Mouse (Mus musculus) heart, embryonic 12.5 days (tissue): ENCODE results near the gene Hnf1a. TPM values are rescaled to one million over a fixed set of nuclear protein-coding genes. Genes with fewer than 3 reads are reported as not detected.

Source experiments
- ATAC-seq: fragments of 200-750 bp; cut with Nextera tagmentation; 2 replicates; pipeline ENCODE4 v1.8.0; 2017; ENCODE audit warnings: moderate TSS enrichment, moderate library complexity; ENCODE audit not compliant: insufficient number of reproducible peaks, low FRiP score
- H3K27ac ChIP-seq: fragments of 300-500 bp; sonication (generic); 2 replicates; pipeline ENCODE4 v1.5.1; 2016; ENCODE audit warnings: mild to moderate bottlenecking, moderate library complexity; ENCODE audit not compliant: poor library complexity, severe bottlenecking
- H3K27me3 ChIP-seq: fragments of 300-500 bp; sonication (generic); replicated peaks from 2 replicates; pipeline ENCODE4 v1.6.1; 2016; ENCODE audit warnings: mild to moderate bottlenecking, moderate library complexity
- H3K36me3 ChIP-seq: fragments of 300-500 bp; sonication (generic); 2 replicates; pipeline ENCODE4 v1.6.1; 2016; ENCODE audit warnings: mild to moderate bottlenecking, moderate library complexity
- H3K4me1 ChIP-seq: fragments of 300-500 bp; sonication (generic); replicated peaks from 2 replicates; pipeline ENCODE4 v1.6.1; 2016; ENCODE audit warnings: mild to moderate bottlenecking
- H3K4me2 ChIP-seq: fragments of 300-500 bp; sonication (generic); 2 replicates; pipeline ENCODE4 v1.6.1; 2016; ENCODE audit warnings: mild to moderate bottlenecking, moderate library complexity
- H3K4me3 ChIP-seq: fragments of 300-500 bp; sonication (generic); 2 replicates; pipeline ENCODE4 v1.5.1; 2016; ENCODE audit warnings: mild to moderate bottlenecking
- H3K9ac ChIP-seq: fragments of 300-500 bp; sonication (generic); 2 replicates; pipeline ENCODE4 v1.6.1; 2016; ENCODE audit warnings: mild to moderate bottlenecking, moderate library complexity
- H3K9me3 ChIP-seq: fragments of 300-500 bp; sonication (generic); replicated peaks from 2 replicates; pipeline ENCODE4 v1.6.1; 2016; ENCODE audit warnings: mild to moderate bottlenecking, moderate library complexity
- WGBS: fragments of 180-500 bp; shearing (Covaris S2); methylation state at CpG from one replicate; pipeline ENCODE4 v1.1.7; 2016; 5-methylcytosine and 5-hydroxymethylcytosine counted together
- polyA plus RNA-seq: library from polyadenylated mRNA; unstranded; fragments of >200 nt; fragmentation: Nextera tagmentation; extraction: Ambion mirVana; gene quantifications from 2 replicates; pipeline ENCODE4 v1.2.1, GENCODE M21; 2016

Gene Hnf1a
- polyA plus RNA-seq, result 0.05 and 0.19 TPM in 2 replicates

DNA sequence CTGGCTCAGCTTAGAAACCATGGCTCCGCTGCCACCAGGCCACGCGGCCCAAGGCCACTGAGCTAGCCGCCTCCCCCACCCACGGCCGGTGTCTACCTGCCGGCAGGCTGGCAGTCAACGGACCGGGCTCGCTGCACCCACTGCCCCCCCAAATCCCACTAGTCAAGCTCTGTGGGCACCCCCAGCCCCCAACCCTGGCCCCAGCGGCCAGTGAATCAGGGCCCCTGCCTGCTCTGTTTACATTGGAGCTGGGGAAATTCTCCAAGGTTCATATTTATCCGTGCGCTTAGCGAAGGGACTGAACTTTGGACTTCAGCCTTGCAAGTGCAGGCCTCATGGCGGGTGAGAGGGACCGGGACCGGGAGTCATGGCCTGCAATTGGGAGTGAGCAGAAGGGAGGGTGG, at the start of gene Hnf1a:
Gene Hnf1a, minus strand, starts transcription at position 271 of the 404 bp plus-strand sequence.
- Histone ChIP-seq H3K36me3 (no peaks in the 10 kb centered on the region), H3K9me3 (no peaks in the 10 kb centered on the region), H3K4me1 (0 out of 2 replicates have a peak, but pooled peaks cover 7% of the 10 kb centered on the region), H3K4me2 (no peak within 1 kb of the TSS), H3K27ac (no peak within 1 kb of the TSS), H3K27me3 (peaks cover 45% of the 10 kb centered on the region), H3K4me3 (no peak within 1 kb of the TSS), H3K9ac (no peak within 1 kb of the TSS)
- 80% methylated on average over 17 of the region's 17 CpGs for WGBS
- ATAC-seq, result 0 out of 2 replicates have a peak, but pooled peaks have one; percentile 11

DNA sequence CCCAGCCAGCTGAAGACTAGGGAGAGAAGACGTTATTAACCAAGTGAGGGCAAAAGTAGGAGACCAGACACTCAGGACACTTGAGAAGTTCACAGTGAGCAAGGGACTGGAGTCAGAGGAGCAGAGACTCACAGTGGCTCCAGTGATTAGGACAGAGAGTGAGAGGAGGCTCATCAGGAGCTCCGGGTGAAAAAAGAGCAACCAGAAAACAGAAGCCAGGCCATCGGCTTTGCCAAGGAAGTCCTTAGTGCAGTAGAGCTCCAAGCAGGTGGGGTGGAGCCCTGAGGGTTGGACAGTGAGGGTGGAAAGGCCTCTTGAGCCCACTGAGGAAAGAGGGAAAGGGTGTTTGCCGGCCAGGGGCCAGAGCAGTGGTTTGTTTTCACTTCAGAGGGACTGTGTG, 47.9 kb upstream of the Hnf1a start:
- peak overlapping the region; percentile 83 for H3K27ac ChIP-seq
- peak overlapping the region; percentile 69; the same call in 1 of the 2 replicates for H3K9ac ChIP-seq

DNA sequence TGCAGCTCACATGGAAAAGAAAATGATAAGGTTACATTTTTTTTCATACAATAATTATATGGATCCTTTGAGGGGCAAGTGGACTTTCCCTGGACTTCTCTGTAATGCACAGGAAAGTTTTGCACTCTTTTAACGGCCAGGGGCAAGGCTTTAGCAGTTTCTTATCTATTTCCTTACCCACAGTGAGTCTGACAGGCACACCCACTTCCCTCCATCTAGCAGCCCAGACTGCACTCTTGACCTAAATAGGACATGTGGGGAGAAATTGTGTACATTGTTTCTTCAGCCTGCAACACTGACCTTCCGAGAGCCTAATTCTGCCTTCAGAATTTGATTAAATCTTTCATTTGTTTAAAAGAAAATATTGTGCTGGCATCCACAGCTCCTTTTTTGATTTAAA, 47.4 kb upstream of the Hnf1a start:
- Histone ChIP-seq H3K27ac (peak overlapping the region; percentile 70), H3K36me3 (peaks cover 4% of the 10 kb centered on the region; the same call in 1 of the 2 replicates), H3K9me3 (no peaks in the 10 kb centered on the region), H3K4me3 (no peak overlapping the region), H3K4me2 (peak overlapping the region; percentile 41), H3K9ac (no peak overlapping the region), H3K4me1 (peaks cover 47% of the 10 kb centered on the region), H3K27me3 (no peaks in the 10 kb centered on the region)
- WGBS, result 3% methylated on average over 2 of the region's 2 CpGs
- ATAC-seq, result peak; percentile 76

More for the DNA sequence above, 47.9 kb upstream of the Hnf1a start:
- Histone ChIP-seq H3K9me3 (no peaks in the 10 kb centered on the region), H3K4me1 (peaks cover 41% of the 10 kb centered on the region), H3K27me3 (no peaks in the 10 kb centered on the region), H3K36me3 (peaks cover 4% of the 10 kb centered on the region; the same call in 1 of the 2 replicates), H3K4me2 (peak overlapping the region; percentile 49), H3K4me3 (no peak overlapping the region)
- no peak for ATAC-seq
- WGBS, result 21% methylated on average over 4 of the region's 4 CpGs

DNA sequence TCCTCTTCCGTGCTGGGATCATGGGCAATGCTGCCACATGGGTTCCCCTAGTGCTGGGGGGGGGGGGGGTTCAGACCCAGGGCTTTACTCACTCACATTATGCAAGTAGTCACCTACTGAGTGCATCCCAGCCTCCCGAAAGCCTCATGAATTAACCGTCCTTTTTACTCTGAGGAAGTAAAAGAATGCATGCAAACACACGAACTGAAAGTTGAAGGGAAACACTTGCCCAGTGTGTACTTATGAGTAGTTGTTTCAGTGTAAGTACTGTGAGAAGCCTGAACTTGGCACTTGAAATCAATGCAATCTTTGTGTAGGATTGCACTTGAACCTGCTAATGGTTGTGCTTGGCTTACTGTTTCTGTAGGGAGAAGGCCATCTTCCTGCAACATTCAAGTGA, 44.2 kb upstream of the Hnf1a start:
- H3K27me3 ChIP-seq, result no peaks in the 10 kb centered on the region
- H3K9me3 ChIP-seq, result no peaks in the 10 kb centered on the region
- H3K36me3 ChIP-seq, result no peaks in the 10 kb centered on the region
- H3K9ac ChIP-seq, result no peak overlapping the region; the same call in 1 of the 2 replicates
- 43% methylated on average over 4 of the region's 4 CpGs for WGBS
- peak overlapping the region; percentile 44 for H3K27ac ChIP-seq
- no peak overlapping the region for H3K4me3 ChIP-seq
- peak overlapping the region; percentile 25; the same call in 1 of the 2 replicates for H3K4me2 ChIP-seq
- no peak for ATAC-seq
- peaks cover 63% of the 10 kb centered on the region for H3K4me1 ChIP-seq

DNA sequence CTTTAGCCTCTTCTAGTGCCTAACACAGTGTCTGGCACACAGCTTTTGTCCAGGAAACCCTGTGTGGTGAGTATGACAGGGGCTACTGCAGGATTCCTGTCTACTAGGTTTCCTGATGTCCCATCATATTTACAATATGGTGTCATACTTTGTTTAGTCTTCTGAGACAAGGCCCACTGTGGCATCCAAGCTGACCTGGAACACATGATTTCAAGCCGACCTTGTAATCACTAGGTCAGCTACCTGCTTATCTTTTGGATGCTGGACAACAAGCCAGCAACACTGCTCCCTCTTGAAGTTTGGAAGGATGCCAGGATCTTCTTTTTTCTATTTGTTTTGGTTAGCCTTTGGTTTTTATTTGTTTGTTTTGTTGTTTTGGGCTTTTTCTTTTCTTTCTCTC, 43.7 kb upstream of the Hnf1a start:
- Histone ChIP-seq H3K27me3 (no peaks in the 10 kb centered on the region), H3K9ac (no peak overlapping the region), H3K4me2 (peak overlapping the region; percentile 47), H3K9me3 (no peaks in the 10 kb centered on the region), H3K4me3 (no peak overlapping the region), H3K36me3 (no peaks in the 10 kb centered on the region), H3K27ac (peak overlapping the region; percentile 82), H3K4me1 (peaks cover 66% of the 10 kb centered on the region)
- WGBS, result 5% methylated on average over 1 of the region's 1 CpGs
- no peak for ATAC-seq

DNA sequence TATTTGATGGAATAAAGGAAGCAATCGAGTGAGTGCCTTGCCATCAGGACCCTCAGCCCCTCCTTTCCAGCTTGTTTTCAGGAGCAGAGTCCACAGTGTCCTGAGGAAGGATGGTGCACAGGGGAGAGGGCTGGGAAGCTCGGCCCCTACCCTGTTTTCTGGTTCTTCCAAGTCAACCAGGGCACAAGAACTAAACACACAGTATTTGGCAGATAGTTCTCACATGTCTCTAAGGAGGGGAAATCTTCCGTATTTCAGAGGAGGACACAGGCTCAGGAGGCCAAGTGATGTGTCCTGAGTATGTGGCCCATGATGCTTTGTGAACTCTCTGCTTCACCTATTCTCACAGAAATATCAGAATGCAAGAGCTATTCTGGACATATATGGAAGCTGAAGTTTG, 42.5 kb upstream of the Hnf1a start:
- H3K9me3 ChIP-seq, result no peaks in the 10 kb centered on the region
- 71% methylated on average over 3 of the region's 3 CpGs for WGBS
- no peak overlapping the region for H3K27ac ChIP-seq
- H3K4me2 ChIP-seq, result peak overlapping the region; percentile 94
- H3K9ac ChIP-seq, result no peak overlapping the region
- 0 out of 2 replicates have a peak overlapping the region, but pooled peaks have one; percentile 9 for H3K4me3 ChIP-seq
- ATAC-seq, result no peak
- no peaks in the 10 kb centered on the region for H3K27me3 ChIP-seq
- peaks cover 60% of the 10 kb centered on the region for H3K4me1 ChIP-seq
- no peaks in the 10 kb centered on the region for H3K36me3 ChIP-seq

DNA sequence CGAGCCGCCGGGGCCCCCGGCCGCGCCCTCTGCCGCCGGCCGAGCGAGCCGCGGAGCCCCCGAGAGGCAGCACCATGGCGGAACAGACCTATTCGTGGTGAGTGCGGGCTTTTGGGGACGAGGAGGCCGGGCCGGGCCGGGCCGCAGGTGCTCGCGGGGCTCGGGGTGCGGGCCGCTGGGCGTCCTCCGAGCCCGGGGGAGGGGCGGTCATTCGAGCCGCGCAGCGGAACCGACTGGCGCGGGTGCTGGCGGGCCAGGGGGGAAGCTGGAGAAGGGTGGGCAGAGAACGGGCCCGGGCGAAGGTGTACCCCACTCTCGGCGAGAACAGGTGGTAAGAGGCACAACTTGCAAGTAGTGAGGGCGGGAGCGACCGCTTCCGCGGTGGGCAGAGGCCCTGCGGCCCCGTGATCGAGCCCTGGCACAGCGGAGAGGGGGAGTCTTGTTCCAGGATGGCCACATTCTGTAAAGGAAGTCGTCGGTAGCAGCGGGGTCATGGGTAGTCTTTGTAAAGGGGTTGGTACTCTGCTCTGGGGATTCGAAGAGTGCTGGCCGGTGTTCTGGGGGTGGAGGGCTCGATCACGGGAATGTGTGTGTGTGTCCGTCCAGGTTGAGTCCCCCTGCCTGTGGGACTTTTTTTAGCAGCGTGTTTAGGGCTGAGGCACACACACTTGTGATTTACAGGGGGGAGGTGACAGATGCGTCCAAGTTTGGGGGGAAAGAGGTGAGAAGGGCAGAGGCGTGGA, 40.8 kb upstream of the Hnf1a start:
- Histone ChIP-seq H3K27me3 (no peaks in the 10 kb centered on the region), H3K4me3 (peak overlapping the region; percentile 98), H3K9me3 (no peaks in the 10 kb centered on the region), H3K4me1 (peaks cover 44% of the 10 kb centered on the region), H3K4me2 (peak overlapping the region; percentile 94), H3K27ac (peak overlapping the region; percentile 90), H3K36me3 (no peaks in the 10 kb centered on the region), H3K9ac (peak overlapping the region; percentile 100)
- under 1% methylated on average over 63 of the region's 63 CpGs for WGBS
- peak; percentile 52 for ATAC-seq

DNA sequence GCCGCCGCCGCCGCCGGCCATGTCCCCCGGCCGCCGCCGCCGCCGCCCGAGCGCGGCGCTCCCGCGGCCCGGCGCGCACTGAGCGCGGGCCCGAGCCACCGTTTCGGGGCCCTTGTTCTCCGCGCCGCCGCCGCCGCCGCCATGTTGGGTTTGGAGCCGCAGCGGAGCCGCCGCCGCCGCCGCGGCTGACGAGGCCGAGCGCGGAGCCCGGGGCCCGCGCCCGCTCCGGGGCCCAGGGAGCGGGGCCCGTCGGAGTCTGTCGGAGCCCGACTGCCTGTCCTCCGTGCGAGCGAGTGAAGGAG, 40.3 kb upstream of the Hnf1a start:
- H3K4me1 ChIP-seq, result peaks cover 43% of the 10 kb centered on the region
- H3K9me3 ChIP-seq, result no peaks in the 10 kb centered on the region
- no peaks in the 10 kb centered on the region for H3K27me3 ChIP-seq
- ATAC-seq, result peak; percentile 30; the same call in 1 of the 2 replicates
- peak overlapping the region; percentile 98 for H3K4me3 ChIP-seq
- H3K36me3 ChIP-seq, result no peaks in the 10 kb centered on the region
- WGBS, result 6% methylated on average over 42 of the region's 57 CpGs
- H3K9ac ChIP-seq, result peak overlapping the region; percentile 100
- H3K27ac ChIP-seq, result peak overlapping the region; percentile 90
- H3K4me2 ChIP-seq, result peak overlapping the region; percentile 94

DNA sequence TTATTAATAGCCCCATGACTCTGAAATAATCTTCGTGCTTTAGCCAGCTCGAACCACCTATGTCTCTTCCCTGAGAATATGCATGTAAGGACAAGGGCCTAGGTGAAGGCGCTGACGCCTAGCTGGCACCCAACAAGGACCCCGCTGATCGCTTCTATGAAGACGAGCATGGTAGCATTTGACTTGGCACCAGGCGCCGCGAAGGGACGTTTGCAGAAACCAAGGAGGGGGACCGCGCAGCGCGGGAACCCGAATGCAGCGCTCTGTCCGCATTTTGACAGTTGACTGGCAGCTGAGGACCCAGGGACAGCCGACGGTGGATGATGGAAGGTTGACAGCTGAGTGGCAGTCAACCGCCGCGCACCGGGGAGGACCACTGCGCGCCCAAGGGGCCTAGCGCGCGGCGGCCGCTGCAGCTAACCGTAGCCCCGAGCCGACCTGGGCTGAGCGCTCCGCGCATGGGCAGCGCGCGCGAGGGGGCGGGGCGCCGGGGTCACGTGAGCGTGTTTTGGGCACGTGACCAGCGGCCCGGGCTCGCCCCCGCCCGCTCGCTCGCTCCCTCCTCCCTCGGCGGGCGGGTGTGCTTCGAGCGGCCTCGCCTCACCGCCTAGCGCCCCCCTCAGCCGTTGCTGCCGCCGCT, 39.8 kb upstream of the Hnf1a start, which contains the start of gene Sppl3:
Gene Sppl3, plus strand, starts transcription at position 561 of the 640 bp plus-strand sequence.
- Histone ChIP-seq H3K4me1 (peaks cover 40% of the 10 kb centered on the region), H3K9me3 (no peaks in the 10 kb centered on the region), H3K27ac (peak within 1 kb of the TSS; percentile 90), H3K27me3 (no peaks in the 10 kb centered on the region), H3K36me3 (no peaks in the 10 kb centered on the region), H3K9ac (peak within 1 kb of the TSS; percentile 100), H3K4me2 (peak within 1 kb of the TSS; percentile 94), H3K4me3 (peak within 1 kb of the TSS; percentile 98)
- peak; percentile 92 for ATAC-seq
- 1% methylated on average over 53 of the region's 65 CpGs for WGBS

DNA sequence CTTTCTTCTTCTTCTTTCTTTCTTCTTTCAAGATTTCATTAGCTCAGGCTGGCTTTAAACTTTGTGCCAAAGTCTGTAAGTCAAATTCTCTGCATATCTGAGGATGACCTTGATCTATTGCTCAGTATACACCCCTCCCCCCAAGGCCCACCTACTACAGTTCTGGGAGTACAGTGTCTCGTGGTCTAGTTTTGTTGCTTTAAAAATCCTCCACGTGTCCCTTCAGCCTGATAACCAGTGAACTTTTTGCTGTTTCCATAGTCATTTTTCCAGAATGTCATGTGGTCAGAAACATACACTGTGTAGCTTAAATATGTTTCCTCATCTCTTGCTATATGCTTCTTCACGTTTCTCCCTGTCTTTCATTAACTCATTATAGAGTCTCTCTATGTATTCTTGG, 39.1 kb upstream of the Hnf1a start:
- H3K27me3 ChIP-seq, result no peaks in the 10 kb centered on the region
- H3K4me2 ChIP-seq, result peak overlapping the region; percentile 73; the same call in 1 of the 2 replicates
- 43% methylated on average over 3 of the region's 3 CpGs for WGBS
- no peak for ATAC-seq
- H3K9me3 ChIP-seq, result no peaks in the 10 kb centered on the region
- no peak overlapping the region for H3K27ac ChIP-seq
- H3K9ac ChIP-seq, result no peak overlapping the region; the same call in 1 of the 2 replicates
- H3K4me3 ChIP-seq, result no peak overlapping the region
- H3K4me1 ChIP-seq, result peaks cover 32% of the 10 kb centered on the region
- H3K36me3 ChIP-seq, result no peaks in the 10 kb centered on the region

DNA sequence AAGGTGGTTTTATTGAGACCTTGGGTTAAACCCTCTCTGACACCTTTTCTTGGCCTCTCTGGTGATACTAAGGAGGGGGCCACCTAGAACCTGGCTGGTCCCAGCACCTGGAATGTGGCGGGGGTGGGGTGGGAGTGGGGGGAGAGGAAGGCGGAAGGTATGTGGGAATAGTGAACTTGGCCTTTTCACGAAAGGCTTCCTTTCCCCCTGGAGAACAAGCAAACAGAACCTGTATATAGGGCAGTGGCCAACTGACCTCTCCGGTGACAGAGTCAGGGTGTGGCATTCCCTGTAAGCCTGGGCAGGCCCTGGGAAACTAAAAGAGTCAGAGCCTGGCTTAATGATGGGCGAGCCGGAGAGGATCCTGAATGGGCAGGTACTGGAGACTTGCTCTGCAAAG, 38.2 kb upstream of the Hnf1a start:
- Histone ChIP-seq H3K4me2 (no peak overlapping the region), H3K36me3 (no peaks in the 10 kb centered on the region), H3K9ac (no peak overlapping the region), H3K27me3 (no peaks in the 10 kb centered on the region), H3K9me3 (no peaks in the 10 kb centered on the region), H3K4me1 (peaks cover 26% of the 10 kb centered on the region), H3K4me3 (no peak overlapping the region), H3K27ac (no peak overlapping the region)
- no peak for ATAC-seq
- 84% methylated on average over 6 of the region's 6 CpGs for WGBS
